Mouse (Mus musculus): ENCODE results near the gene Epsti1.
"Not testable (repeated sequence)": the region's sequence is repeated elsewhere in the genome, so short reads cannot be mapped to it uniquely, and the experiment has no call there.

Epsti1 gene

DNA sequence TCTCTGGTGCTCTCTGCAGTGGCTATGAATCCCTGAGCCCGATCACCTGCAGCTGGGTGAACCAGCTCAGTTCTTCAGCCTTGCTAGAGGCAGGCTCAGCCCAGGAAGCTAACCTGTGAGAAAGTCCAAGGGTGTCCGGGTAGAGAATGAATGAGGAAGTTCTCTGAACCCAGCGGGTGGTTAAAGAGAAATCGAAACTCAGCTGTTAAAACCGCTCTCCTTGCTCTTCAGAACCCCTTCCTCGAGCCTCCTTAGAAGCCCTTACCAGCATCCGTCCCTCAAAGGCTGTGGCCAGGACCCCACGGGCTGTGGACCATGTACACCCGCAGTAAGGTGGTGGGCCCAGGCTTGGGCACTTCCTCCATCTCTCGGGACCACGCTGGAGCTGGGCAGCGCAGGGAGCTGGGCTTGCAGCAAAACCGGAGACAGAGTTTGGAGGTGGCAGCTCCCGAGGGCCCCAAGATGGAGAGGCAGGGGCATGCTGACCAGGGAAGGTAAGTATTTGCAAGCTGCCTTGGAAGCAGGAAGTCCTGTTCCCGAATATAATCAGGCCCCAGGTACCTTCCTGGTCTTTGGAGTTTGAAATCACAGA is at the start of gene Epsti1:
Epsti1 (plus strand) TSS at position 69 of the 592 bp plus-strand sequence.
- no peak for DNase-seq

DNA sequence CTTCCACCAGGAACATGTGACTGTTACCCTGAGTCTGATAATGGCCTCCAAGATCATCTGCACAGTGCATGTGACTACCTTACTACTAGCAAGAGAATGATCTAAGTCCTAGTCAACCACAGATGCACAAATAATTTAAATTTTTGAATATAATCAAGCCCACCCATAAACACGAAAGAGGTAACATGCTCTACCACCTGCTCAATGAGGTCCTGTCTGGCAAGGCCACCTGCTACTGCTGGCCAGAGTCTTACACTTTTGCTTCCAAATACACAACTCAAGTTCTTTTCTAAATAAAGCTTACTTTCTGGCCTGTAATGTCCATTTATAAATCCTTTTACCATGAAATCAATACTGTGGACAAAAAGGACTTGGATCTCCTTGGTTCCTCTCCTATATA is 44.1 kb upstream of the Epsti1 start:
- DNase-seq, result no peak

DNA sequence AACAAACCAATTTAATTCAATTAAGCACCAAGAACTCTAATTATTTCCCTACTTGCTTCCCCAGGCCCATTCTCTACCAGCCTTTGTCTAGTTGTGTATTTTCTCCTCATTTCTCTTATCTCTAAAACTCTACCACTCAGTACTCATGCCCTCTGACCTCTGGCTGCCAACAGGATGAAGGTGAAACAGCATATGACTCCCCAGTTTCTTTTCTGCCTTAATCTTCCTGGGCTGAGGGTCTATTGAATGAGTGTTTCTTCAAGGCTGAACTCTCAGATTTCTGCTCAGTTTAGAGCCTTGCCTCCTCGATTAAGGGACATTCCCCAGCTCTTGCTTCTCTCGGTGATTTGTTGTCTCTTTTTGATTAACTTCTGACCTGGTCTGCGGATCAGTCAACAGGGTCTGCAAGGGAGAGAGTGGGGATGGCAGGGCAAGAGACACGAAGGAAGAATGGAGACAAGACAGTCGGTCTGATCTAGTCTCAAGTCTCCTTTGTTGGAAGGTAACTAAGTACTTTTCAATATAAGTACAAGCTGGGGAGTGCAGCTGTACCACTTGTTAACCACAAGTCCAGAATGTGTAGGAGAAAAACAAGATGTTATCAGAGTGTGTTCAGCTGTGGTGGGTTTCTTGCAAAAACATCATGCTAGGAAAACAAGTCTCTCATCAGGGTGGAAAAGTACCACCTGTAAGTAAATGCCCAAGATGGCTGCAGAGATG is 43.0 kb upstream of the Epsti1 start:
- no peak for DNase-seq

DNA sequence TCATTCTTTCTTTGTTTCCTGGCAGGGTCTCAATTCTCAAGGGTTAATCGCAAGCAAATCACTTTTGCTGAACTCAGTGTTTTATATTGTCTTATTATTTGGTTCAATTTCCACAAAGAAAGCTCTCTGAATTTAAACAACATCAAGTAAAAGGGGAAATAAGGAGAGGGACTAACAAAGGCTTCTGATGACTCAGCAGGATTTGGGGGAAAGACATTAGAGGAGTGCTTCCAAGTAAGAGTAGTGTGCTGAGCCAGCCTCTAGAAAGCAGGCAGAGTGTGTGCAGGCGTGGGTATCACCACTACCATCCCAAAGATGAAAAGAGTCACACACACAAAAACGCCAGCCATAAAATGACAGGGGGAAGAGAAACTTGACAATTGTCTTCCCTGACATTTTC is 40.0 kb upstream of the Epsti1 start:
- no peak for DNase-seq

DNA sequence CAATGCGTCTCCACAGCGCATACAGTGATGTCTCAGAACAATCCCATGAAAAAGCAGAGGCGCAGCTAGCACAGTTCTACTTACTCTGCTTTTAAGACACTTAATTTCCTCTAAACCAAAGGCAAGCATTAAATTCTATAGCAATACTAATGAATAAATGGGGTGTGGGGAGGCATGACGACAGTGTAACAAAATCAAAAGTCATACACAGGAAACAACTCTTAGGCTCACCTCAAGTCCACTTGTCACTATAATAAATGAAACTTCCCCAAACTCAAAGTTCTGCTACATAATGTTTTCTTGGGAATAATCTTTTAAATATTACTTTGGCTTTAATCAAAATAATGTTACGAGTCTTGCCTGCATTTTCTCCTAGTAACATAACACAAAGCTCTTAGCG is 39.5 kb upstream of the Epsti1 start:
- no peak for DNase-seq

DNA sequence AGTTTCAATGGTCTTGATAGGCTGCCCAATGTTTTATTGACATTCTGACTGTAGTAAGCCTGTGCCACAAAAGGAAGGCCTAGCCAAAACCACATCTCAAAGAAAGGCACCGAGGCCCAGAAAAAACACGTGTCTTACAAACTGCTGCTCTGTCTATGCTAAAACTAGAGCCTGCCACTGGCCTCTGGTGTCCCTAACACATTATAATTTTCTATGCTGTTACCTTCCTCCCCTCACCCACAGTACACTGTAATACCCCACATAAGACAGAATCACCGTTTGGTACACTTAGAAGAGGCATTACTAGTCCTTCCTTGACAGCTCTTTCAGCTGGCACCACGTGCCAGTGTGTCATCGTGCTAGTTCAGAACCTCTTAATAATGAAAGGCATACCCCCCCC is 36.4 kb upstream of the Epsti1 start:
- no peak for DNase-seq

DNA sequence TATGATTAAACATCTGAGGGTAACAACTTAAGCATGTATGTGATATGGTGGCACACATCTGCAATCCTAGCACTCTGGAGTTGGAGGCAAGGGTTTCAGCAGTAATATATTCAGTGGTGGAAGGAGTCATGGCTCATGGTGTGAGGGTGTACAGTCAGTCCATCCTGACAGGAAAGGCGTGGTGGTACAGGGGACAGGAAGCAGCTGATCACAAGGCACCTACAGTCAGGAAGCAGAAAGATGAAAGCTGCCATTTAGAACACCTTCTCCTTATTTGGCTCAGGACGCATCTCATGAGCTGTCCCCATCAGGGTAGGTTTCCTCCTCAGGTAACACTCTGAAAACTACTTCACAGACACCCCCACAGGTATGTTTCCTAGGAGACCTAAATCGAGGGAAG is 33.1 kb upstream of the Epsti1 start:
- no peak for DNase-seq

DNA sequence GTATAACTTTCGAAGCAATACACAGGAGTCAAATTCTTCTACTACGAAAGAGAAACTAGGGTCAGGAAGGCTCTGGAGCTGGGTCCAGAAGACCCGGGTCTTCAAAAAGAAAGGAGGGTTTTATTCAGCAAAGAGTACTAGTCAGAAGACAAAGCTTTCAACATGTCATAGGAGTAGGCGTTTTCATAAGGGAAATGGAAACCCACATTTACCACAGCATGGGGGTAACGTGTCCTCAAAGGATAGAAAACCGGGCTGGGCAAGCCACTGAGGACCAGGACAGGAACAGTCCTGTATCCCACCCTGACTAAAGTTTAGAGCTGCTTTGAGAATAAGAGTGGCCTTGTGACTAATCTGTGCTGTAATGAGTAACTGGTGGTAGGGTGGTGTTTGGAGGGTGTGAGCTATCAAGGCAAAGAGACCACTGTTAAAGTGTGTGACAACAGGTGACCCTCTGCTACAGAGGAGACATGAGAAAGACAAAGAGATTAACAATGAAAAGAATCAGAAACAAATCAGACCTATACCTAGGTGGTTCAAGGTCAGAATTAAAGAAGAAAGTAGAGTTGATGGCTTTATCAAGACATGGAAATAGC is 32.6 kb upstream of the Epsti1 start:
- no peak for DNase-seq

DNA sequence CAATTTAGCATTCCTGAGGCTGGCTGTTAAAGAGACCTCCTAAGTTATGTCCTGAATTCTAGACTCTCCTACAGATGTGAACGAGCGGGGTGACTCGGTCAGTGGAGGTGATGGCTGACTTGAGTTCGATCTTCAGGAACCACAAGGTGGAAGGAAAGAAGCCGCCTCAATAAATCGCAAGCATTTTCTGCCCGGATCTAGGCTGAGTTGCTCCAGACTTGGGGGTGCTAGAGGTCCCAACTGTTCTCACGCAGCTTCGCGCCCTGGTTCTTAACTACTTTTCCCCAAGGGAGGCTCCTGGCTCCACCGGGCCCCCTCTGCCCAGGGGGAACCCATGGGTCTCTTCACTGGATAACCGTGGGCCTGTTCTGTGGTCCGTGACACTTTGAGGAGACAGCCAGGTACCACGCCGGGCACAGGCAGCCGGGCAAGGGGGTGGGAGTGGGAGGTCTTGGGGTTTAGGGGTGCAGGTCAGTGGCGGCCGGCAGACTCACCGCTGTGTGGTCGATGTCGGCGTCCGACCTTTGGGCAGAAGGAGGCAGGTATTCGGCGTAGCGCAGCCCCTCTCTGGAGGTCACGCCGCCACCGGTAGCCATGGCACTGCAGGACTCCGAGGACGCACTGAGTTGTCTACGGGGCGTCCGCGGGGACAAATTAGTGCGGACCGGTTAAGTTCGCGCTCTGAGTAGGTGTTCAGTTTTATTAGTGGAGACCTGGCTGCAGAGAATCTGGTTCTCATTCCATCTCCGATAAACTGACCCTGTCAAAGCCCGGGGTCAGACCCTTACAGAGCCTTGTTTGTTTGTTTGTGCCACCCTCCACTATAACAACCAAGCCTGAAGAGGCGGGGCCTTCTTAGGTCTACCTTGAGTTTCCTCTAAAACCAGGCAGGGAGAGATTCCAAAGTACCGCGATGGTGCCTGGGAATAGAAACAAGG is 29.5 kb upstream of the Epsti1 start, which contains the start of gene Dnajc15:
Dnajc15 (minus strand) TSS at position 822 of the 938 bp plus-strand sequence.
- peak; percentile 87 for DNase-seq

DNA sequence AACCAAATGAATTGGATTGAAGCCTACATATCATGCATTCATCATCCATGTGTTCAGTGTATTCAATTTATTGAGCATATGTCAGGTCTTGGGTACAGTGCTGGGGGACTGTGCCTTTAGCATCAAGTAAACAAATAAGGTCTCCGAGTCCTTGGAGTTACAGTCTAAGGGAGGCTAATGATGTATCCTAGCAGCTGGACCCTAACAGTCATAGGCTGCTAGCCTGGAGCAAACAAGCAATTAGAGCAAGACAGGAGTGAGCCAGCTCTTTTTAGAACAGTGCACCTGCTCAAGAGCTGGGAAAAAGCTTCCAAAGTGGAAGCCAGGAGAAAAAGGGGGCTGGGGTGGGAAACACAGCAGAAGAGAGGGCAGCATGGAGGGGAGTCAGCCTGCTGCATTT is 27.8 kb upstream of the Epsti1 start:
- no peak for DNase-seq

DNA sequence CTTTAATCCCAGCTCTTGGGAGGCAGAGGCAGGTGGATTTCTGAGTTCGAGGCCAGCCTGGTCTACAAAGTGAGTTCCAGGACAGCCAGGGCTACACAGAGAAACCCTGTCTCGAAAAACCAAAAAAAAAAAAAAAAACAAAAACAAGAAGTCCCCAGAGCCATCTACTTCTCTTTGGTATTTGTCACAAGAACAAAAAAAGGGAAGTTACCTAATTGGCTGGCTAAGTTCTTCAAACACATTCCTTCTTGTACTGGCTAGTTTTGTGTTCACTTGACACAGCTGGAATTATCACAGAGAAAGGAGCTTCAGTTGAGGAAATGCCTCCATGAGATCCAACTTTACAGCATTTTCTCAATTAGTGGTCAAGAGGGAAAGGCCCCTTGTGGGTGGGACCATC is 26.2 kb upstream of the Epsti1 start:
- DNase-seq, result not testable (repeated sequence)

DNA sequence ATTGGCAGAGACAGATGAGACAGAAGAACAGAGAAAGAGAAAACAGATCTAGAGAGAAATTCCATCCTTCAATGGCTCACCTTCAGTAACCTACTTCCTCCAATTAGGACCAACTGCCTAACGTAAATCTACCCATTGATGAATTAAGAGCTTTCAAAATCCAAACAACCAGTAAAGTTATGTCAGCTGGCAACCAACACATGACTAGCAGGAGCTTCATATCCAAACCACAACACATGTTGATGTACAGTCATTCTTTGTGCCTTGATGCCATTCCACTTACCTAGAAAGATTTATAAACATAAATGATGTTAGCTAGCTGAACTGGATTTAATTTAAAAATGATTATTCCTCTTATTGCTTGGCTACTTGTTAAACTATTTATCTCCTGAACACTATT is 22.0 kb upstream of the Epsti1 start:
- DNase-seq, result no peak

DNA sequence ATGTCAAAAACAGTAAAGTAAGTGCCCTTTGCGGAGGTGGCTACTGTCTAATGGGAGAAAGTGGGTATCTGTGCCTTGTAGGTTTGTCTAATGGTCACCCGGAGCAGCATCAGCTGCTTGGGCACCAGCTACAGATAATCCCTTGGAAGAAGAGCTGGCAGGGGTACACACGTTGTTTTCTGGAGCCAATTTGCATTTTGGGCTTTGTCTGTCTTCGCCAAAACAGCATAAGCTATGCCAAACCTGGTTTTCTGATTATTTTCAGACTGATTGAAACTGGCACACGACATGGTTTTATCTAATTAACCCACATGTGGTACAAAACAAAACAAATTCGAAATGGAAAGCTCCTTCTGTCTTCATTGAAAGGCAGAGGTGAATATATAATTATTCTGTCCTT is 21.4 kb upstream of the Epsti1 start:
- DNase-seq, result no peak

DNA sequence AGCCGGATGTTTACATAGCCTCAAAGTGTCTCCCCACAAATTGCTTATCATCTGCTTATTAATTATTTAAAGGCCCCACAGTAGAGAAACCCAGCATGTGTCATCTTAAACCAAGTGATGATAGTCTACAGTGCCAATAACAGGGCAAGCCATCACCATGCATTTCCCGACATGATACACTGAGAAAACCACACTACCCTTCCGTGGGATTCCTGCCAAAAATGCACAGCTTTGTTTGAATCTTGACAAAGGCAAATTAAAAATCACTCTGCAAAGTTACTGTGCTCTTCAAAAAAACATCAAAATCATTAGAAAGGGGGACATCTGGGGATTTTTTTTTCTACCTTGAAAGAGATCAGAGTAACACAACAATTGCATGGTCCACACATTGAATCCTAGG is 17.7 kb upstream of the Epsti1 start:
- DNase-seq, result no peak

DNA sequence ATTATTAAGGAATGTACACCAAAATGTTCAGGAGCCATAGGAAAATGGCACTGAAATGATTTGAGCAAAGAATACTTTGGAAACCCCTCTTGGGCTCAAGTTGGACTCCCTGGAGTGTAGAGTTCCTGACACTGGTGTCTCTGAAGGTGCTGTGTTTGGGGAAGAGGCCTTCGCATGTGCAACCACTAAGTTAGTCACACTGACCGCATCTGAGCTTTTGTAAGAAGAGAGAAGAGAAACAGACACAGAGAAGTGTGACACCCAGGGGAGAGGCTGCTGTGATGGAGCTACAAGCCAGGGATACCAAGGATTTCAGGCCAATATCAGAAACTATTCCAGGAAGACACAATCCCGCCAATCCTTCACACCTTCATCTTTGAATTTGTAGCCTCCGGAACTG is 17.1 kb upstream of the Epsti1 start:
- no peak for DNase-seq

DNA sequence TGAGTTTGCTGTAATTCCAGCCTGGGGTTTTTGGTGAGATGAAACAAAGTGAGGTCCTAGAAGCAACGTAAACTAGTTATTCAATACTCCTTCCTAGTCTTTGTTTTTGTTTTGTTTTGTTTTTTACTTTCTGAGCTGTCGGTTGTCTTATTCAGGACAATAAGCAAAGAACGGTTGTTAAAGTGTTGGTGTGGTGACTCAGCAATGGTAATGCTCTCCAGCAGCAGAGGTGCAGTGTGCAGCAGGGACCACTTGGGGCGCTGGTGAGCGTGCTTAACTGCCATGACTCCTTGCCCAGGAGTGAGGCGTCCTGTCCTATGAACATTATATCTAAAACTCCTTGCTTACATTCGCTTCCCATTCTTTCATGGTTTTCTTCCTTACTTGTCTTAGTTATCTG is 14.1 kb upstream of the Epsti1 start:
- DNase-seq, result no peak

DNA sequence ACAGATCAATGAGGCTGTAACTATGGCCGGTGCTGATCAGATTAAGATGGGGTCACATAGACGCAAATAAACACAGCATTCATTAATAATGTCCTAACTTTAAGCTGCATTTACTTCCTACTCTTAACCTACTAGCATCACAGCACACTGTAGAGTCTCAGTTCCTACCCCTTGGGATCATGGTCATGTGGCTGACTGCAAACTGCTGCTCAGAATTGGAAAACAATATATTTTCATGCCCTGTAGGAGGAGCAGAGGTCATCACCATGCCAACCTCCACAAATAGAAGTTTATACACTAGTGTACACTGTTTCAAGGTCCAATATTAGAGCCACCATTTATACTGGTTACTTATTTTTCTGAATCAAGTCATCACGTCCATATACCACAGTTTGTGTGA is 8.1 kb upstream of the Epsti1 start:
- DNase-seq, result no peak

DNA sequence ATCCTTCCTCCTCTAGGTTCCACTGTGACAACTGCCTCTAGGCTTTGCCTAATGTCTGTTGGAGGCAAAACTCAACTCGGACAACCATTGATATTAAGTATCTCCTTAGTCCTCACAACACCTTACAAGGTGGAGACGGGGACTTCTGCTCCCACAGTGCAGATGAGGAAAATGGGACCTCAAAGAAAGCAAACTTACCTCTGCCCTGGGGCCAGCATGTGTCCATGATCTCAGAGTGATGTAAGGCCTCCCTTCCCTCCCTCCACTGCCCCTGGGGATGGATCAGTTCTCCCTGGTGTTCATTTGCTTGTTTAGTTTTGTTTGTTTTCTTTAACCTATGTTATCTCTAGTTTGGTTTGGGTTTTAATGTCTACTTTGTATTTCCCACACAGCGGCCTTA is 1.5 kb upstream of the Epsti1 start:
- DNase-seq, result no peak

DNA sequence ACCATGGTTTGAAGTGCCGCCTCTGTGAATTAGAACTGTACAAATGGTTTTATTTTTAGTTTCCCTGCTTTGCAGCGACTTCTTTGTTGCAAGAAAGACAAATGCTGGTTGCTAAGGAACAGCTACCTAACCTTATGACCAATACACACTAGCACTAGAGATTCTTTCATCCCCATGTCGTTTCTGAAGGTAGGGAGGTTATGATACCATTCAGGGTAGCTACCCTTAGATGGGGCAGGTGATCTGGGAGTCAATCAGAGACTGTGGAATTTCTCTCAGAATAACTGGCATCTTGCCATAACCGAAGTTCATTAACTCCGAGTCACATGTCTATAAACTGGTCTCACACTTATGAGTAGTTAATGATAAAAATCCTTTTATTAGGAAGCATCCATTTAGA is 1.4 kb downstream of the Epsti1 start:
- no peak for DNase-seq

DNA sequence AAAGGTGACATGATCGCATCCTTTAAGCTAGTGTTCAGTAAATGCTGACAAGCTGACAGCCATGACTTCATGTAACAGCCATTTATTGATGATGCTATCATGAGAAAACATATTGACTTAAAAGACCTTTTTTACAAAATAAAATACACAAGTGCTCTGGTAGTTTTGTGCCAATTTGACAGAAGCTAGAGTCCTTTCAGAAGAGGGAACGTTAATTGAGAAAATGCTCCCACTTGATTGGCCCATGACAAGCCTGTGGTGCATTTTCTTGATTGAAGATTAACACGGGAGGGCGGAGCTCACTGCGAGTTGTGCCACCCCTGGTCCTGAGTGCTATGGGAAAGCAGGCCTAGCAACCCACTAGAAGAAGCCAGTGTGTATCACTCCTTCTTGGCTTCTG is 2.5 kb downstream of the Epsti1 start:
- no peak for DNase-seq

DNA sequence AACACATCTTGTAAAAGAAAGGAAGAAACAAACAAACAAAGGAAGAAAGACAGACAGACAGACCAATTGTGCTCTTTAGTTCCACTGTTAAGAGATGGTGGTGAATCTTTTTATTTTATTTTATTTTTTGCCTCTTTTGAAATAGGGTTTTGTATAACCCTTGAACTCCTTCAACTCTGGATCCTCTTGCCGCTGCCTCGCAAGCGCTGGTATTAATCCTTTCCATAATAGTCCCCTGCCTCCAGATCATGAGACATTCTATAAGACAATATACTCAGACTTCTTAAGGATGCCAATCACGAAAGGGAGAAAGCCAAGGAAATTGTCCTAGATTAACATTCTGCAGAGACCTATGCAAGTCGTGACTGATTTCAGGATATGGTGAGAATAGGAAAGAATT is 11.7 kb downstream of the Epsti1 start:
- DNase-seq, result no peak

DNA sequence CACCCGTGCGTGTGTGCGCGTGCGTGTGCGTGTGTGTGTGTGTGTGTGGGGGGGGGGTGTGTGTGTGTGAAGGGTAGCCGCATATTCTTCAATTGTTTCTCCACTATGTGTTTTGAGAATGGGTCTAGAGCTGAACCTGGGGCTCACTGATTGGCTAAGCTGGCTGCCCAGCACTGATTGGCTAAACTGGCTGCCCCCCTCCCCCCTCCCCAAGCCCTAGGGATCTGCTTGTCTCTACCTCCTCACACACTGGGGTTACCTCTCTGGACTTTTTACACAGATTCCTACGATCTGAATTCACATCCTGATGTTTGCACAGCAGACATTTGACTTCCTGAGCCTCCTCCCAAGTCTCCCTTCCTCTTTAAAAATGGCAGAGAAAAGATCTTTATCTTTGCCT is 17.6 kb downstream of the Epsti1 start:
- DNase-seq, result no peak

DNA sequence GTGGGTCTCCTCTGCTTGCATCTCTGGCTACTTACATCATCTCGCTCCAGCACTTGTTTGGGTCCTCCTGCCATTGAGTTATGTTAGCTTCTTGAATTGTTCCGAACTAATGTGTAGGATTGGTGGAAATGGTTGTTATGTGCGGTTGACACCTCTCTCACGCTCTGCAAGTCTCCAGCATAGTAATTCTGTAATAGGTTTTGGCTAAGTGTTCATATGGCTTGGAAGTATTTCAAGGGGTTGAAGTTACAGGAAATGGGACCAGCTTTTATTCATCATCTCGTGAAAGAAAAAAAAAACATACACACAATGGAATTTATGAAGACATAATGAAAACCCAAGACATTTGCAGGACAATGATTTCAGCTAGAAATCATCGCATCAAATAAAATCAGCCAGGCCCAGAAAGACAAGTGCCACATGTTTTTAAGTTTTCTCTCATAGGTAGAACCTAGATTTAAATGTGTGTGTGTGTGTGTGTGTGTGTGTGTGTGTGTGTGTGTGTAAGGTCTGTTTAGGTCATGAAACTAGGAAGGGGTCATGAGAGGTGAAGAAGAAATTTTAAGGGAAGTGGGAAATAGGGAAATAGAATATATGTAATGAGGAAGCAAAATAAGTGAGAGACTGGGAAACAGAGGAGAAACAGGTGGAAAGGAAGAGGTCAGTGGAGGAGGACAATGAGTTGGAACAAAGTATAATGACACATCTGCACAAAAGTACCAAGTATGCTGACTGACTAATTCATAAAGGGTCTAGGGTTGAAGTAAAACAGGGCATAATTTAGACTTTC is 19.2 kb downstream of the Epsti1 start:
- no peak for DNase-seq

Data from right cerebral cortex, postnatal 14 days (tissue).